Mouse (Mus musculus) inflammation-experienced regulatory T-cells, adult 6 months (primary cell): Measurements from ENCODE around the gene Cdkn1b. TPM values are rescaled to one million over a fixed set of nuclear protein-coding genes. Genes with fewer than 3 reads are reported as not detected.
A peak's percentile ranks its signal among the peaks of the same experiment; 100 is the strongest.

Experiments
- ATAC-seq: one replicate; pipeline ENCODE4 v1.8.0; 2017
- polyA plus RNA-seq, 3 experiments: library from polyadenylated mRNA; unstranded; fragments of 100-300 nt; shearing (Covaris generic); gene quantifications; one replicate each; pipeline ENCODE4 v1.2.1; 2017

Gene Cdkn1b
- 10 to 100 TPM; 29.4 to 55.7 (median 51.9) TPM for polyA plus RNA-seq

DNA sequence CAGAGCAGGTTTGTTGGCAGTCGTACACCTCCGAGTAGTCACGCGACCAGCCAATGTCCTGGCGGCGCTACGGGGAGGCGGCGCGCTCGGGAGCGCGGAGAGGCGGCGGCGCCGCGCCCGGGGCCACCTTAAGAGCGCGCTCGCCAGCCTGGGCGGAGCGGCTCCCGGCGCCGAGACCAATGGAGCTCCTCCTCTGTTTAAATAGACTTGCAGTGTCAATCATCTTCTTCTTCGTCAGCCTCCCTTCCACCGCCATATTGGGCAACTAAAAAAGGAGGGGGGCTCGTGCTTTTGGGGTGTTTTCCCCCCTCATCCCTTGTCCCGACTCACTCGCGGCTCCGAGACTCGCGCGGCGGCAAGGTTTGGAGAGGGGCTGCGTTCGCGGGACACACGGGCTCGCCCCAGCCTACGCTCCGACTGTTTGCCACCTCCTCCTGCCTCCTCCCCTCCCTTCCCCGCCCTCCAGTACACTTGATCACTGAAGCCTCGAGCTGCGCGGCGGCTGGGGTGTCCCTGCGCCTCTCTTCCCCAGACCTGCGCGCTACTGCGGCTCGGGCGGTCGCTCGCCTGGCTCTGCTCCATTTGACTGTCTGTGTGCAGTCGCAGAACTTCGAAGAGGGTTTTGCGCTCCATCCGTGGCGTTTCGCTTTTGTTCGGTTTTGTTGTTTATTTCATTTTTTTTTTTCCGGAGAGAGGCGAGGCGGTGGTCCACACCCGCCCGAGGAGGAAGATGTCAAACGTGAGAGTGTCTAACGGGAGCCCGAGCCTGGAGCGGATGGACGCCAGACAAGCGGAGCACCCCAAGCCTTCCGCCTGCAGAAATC, at the start of gene Cdkn1b:
TSS of gene Cdkn1b (plus strand) at position 212 of the 824 bp plus-strand sequence.
- ATAC-seq: peak; percentile 68

DNA sequence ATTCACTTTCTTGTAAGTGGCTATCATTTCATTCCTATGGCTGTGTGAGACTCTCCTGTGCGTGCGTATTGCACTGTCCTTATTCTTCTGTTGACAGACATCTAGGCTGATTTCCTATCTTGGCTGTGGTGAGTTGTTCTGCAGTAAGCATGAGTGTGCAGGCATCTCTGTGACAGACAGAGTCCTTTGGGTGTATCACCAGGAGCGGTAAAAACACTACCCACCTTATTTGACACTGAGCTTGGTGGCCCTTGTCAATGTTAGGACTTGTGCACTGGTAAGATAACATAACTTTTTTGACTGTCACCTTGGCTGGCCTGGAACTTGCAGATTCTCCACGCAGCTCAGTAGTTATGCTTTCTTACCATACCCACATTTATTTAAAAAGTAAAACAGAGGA, 49.3 kb upstream of the Cdkn1b start:
- ATAC-seq: no peak

GRCm38 (mm10) chr6:134872236-134872635, 48.0 kb upstream of the Cdkn1b start:
- ATAC-seq: no peak

DNA sequence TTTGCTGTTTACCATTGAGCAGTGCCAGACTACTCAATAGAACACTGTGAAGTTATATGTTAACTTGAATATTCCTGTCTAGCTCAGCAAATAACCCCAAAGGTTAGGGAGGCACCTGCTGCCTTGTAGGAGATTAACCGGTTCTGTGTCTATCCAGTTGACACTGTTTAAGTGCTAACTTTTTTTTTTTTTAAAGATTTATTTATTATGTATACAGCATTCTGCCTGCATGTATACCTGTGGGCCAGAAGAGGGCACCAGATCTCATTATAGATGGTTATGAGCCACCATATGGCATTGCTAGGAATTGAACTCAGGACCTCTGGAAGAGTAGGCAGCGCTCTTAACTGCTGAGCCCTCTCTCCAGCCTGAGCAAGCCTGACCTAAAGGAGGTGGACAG, 47.2 kb upstream of the Cdkn1b start:
- ATAC-seq: peak; percentile 48

DNA sequence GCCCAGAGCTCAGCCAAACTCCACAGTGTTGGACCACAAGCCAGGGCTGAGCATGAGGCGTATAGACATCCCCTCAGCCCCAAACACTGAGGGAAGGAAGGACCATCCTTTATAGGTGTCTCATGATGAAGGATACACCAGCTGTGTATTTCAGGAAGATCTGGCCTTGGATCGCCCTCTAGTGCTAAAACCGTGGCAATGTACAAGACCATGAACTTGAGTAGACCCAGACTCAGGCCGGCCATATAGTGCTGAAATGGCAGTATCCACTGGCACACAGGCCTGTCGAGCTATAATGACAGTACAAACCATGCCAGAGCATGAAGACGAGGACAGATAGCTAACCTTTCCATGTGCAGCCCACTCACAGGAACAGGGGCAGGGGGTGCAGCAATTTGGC, 43.4 kb upstream of the Cdkn1b start:
- peak; percentile 70 for ATAC-seq

GRCm38 (mm10) chr6:134877276-134877675, 42.9 kb upstream of the Cdkn1b start:
- ATAC-seq: no peak

DNA sequence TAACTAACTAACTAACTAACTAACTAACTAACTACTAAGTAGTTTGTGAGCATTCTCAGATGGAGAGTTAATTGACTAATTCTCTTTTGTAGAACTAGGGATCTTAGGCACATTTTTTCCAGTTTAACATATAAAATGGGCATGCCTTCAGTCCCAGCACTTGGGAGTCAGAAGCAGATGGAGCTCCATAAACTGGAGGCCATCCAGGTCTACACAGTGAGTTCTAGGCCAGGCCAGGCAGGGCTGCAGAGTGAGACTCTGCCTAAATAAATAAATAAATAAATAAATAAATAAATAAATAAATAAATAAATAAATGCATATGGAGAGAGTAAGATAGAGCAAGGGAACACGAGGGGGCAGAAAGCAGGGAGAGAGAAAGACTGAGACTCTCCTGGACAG, 42.3 kb upstream of the Cdkn1b start:
- no peak for ATAC-seq

GRCm38 (mm10) chr6:134879556-134879955, 40.6 kb upstream of the Cdkn1b start:
- ATAC-seq: no peak

GRCm38 (mm10) chr6:134880046-134880445, 40.2 kb upstream of the Cdkn1b start:
- no peak for ATAC-seq

DNA sequence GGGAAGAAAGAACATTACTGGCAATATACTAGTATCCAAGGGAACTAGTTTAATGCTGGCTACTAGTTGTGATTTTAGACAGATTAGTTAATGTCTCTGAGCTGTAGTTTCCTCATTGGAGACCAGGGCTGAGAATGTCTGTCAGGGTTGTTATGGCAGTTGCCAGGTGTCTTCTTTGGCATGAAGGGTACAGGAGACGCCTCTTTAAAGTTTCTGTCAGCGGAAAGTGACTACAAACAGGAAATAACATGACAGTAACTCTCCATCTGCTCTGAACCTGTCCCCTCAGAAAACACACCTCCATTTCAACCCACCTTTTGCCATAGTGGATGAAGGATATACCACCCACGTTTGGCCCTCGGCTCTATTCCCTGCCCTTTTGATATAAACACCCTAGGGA, 36.5 kb upstream of the Cdkn1b start:
- ATAC-seq: no peak

DNA sequence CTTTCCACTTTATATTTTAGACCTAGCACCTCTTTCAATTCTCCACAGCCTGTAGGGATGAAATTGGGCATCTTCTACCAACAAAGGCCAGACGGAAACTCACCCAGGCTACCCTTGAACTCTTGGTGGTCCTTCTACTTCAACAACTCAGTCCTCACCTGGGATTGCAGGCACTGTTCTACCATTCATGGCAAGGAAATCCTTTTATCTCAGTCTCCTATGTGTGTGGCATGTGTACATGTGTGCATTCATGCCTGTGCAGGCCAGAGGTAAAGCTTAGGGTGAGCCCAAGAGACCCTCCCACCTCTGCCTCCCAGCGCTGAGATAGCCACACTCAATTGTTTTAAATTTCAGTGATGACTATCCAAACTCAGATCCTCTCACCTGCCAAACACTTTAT, 34.7 kb upstream of the Cdkn1b start:
- ATAC-seq: no peak

GRCm38 (mm10) chr6:134886475-134886874, 33.7 kb upstream of the Cdkn1b start:
- ATAC-seq: no peak

GRCm38 (mm10) chr6:134887008-134887407, 33.2 kb upstream of the Cdkn1b start:
- ATAC-seq: no peak

DNA sequence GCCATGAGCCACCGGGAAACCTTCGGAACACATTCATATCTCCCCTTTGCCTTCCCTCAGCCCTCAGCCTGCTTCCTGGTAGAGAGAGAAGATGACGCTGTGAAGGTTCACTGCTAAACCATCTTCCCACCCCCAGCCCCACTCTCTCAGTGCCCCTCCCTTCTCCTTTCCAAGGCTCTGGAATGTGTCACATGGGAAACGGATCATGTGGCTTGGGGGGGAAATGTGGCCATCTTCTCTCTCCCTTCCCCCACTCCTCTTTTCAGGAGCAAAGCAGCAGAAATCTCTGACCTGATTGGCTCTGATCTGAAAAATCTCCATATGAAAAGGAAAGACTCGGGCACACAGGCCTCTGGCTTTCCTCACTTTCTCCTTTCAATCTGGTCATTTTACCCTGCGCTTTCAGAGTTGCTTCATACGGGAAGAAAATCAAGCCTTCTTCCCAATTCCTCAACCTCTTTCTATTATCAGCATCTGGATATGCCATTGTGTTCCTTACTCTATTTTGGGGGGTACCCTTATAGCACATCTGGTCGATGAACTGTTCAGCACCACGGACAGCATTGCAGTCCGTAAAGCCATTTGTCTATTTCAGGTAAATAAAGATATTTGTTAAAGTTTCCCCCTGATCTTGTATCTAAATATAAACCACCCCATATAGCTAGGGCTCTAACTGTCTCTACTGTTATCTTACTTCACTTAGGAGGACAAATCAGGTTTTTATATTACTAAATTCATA, 32.3 kb upstream of the Cdkn1b start:
- ATAC-seq: no peak

GRCm38 (mm10) chr6:134888563-134889017, 31.6 kb upstream of the Cdkn1b start:
- no peak for ATAC-seq

GRCm38 (mm10) chr6:134889763-134890162, 30.4 kb upstream of the Cdkn1b start:
- ATAC-seq: no peak

GRCm38 (mm10) chr6:134890436-134890835, 29.8 kb upstream of the Cdkn1b start:
- ATAC-seq: no peak

- ATAC-seq: no peak
These were observed 23.4 kb upstream of the Cdkn1b start for GRCm38 (mm10) chr6:134896570-134897436.

- ATAC-seq: peak; percentile 80
These were observed 22.6 kb upstream of the Cdkn1b start for GRCm38 (mm10) chr6:134897443-134898094.

DNA sequence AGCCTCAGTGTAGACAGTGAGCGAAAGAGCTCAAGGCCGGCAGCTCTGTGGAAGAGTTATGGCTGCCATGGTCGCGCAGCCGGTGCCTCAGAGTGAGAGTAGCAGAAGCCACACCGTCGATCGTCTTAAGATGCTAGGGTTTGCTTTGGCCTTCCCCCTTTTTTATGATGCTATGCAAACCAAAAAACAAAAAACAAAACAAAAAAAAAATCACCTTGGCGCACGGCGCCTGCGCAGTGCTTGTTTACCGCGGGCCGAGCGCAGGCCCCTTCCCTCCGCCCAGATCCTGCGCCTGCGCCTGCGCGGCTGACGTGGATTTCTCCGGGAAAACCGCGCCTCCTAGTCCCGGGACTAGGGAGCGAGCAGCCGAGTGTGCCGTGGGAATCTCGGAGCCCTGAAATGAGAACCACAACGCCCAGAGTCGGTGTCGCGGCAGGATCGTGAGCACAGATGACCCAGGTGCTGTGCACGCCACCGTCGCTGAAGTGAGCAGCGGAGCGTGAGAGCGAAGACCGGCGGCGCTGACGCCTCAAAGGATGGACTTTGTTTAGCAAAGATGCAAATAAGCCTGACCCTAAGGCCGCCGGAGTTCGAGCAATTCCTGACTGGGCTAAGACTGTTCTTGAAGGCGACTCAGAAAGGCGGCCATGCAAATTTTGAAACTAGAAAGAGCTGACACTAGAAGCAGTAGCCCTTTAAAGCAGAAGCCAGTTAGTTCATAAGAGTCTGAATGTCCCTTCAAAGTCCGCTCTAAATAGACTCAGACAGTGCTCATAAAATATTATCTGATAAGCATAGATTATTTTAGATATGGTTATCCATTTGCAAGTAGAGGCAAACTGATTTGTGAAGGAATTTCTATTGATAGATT, 21.9 kb upstream of the Cdkn1b start, which contains the start of gene Gpr19:
TSS of gene Gpr19 (minus strand) at position 484 of the 871 bp plus-strand sequence.
- peak; percentile 63 for ATAC-seq

DNA sequence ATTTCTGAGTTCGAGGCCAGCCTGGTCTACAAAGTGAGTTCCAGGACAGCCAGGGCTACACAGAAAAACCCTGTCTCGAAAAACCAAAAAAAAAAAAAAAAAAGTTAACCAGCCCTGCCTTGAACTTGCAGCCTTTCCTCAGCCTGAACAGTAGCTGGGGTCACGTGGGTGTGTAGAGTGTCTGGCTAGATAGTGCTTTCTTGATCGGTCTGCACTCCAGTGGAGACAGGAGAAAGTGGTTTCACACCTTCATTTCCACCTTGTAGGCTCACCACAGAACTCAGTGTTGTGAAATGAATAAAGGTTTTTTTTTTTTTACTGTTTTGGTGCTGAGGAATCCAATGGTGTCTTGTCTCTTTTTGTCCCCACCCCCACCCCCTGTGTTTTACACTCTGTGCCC, 16.8 kb upstream of the Cdkn1b start:
- peak; percentile 62 for ATAC-seq
